Mouse (Mus musculus) limb, embryonic 12.5 days (tissue): ENCODE data around the gene Fam240a. TPM values are rescaled to one million over a fixed set of nuclear protein-coding genes. Genes with fewer than 3 reads are reported as not detected.
A peak's percentile ranks its signal among the peaks of the same experiment; 100 is the strongest.

Experiments used
- ATAC-seq: fragments of 200-750 bp; cut with Nextera tagmentation; 2 replicates; pipeline ENCODE4 v1.8.0; 2017; ENCODE audit warnings: low read depth, moderate TSS enrichment; ENCODE audit not compliant: insufficient number of reproducible peaks, insufficient read depth, low FRiP score, low TSS enrichment
- H3K27ac ChIP-seq: fragments of 300-500 bp; sonication (generic); 2 replicates; pipeline ENCODE4 v1.5.1; 2016; ENCODE audit warnings: mild to moderate bottlenecking, moderate library complexity
- H3K27me3 ChIP-seq: fragments of 300-500 bp; sonication (generic); 2 replicates; pipeline ENCODE4 v1.6.1; 2016; ENCODE audit warnings: mild to moderate bottlenecking, moderate library complexity
- H3K36me3 ChIP-seq: fragments of 300-500 bp; sonication (generic); 2 replicates; pipeline ENCODE4 v1.6.1; 2016; ENCODE audit warnings: mild to moderate bottlenecking, moderate library complexity
- H3K4me1 ChIP-seq: fragments of 300-500 bp; sonication (generic); replicated peaks from 2 replicates; pipeline ENCODE4 v1.6.1; 2016
- H3K4me2 ChIP-seq: fragments of 300-500 bp; sonication (generic); 2 replicates; pipeline ENCODE4 v1.6.1; 2016; ENCODE audit warnings: mild to moderate bottlenecking, moderate library complexity
- H3K4me3 ChIP-seq: fragments of 300-500 bp; sonication (generic); replicated peaks from 2 replicates; pipeline ENCODE4 v1.5.1; 2016; ENCODE audit warnings: mild to moderate bottlenecking
- H3K9ac ChIP-seq: fragments of 300-500 bp; sonication (generic); replicated peaks from 2 replicates; pipeline ENCODE4 v1.6.1; 2016; ENCODE audit warnings: mild to moderate bottlenecking, moderate library complexity
- H3K9me3 ChIP-seq: fragments of 300-500 bp; sonication (generic); 2 replicates; pipeline ENCODE4 v1.6.1; 2016; ENCODE audit warnings: mild to moderate bottlenecking, moderate library complexity
- WGBS: fragments of 180-500 bp; shearing (Covaris S2); methylation state at CpG from one replicate; pipeline ENCODE4 v1.1.7; 2016; 5-methylcytosine and 5-hydroxymethylcytosine counted together
- polyA plus RNA-seq: library from polyadenylated mRNA; unstranded; fragments of >200 nt; fragmentation: Nextera tagmentation; extraction: Ambion mirVana; gene quantifications from 2 replicates; pipeline ENCODE4 v1.2.1, GENCODE M21; 2016

Gene Fam240a
- polyA plus RNA-seq, 1 experiment from 2014 or later = not detected

GRCm38 (mm10) chr9:110944265-110944664 lies 27.6 kb upstream of the Fam240a start:
- H3K9ac ChIP-seq = no peak overlapping the region
- no peak overlapping the region for H3K27ac ChIP-seq
- no peaks in the 10 kb centered on the region for H3K36me3 ChIP-seq
- peaks cover 59% of the 10 kb centered on the region for H3K27me3 ChIP-seq
- H3K4me1 ChIP-seq = peaks cover 12% of the 10 kb centered on the region; the same call in 1 of the 2 replicates
- H3K9me3 ChIP-seq = no peaks in the 10 kb centered on the region
- WGBS = 36% methylated on average over 13 of the region's 13 CpGs
- ATAC-seq = no peak
- no peak overlapping the region for H3K4me2 ChIP-seq
- no peak overlapping the region for H3K4me3 ChIP-seq

GRCm38 (mm10) chr9:110937506-110938490 lies 21.1 kb upstream of the Fam240a start:
- WGBS = 66% methylated on average over 12 of the region's 12 CpGs
- no peaks in the 10 kb centered on the region for H3K36me3 ChIP-seq
- no peak for ATAC-seq
- H3K27me3 ChIP-seq = peaks cover 4% of the 10 kb centered on the region; the same call in 1 of the 2 replicates
- H3K4me3 ChIP-seq = no peak overlapping the region
- no peak overlapping the region for H3K4me2 ChIP-seq
- H3K9ac ChIP-seq = no peak overlapping the region
- no peaks in the 10 kb centered on the region for H3K4me1 ChIP-seq
- H3K9me3 ChIP-seq = no peaks in the 10 kb centered on the region
- no peak overlapping the region for H3K27ac ChIP-seq

GRCm38 (mm10) chr9:110935941-110936340 lies 19.3 kb upstream of the Fam240a start:
- no peaks in the 10 kb centered on the region for H3K4me1 ChIP-seq
- no peaks in the 10 kb centered on the region for H3K27me3 ChIP-seq
- 87% methylated on average over 7 of the region's 7 CpGs for WGBS
- no peaks in the 10 kb centered on the region for H3K9me3 ChIP-seq
- ATAC-seq = no peak
- no peak overlapping the region for H3K27ac ChIP-seq
- H3K36me3 ChIP-seq = no peaks in the 10 kb centered on the region
- H3K4me2 ChIP-seq = no peak overlapping the region
- no peak overlapping the region for H3K9ac ChIP-seq
- no peak overlapping the region for H3K4me3 ChIP-seq

GRCm38 (mm10) chr9:110933850-110934437 lies 17.3 kb upstream of the Fam240a start:
- no peaks in the 10 kb centered on the region for H3K36me3 ChIP-seq
- no peaks in the 10 kb centered on the region for H3K4me1 ChIP-seq
- ATAC-seq = no peak
- no peak overlapping the region for H3K4me3 ChIP-seq
- no peak overlapping the region for H3K9ac ChIP-seq
- 83% methylated on average over 12 of the region's 12 CpGs for WGBS
- H3K9me3 ChIP-seq = no peaks in the 10 kb centered on the region
- no peak overlapping the region for H3K4me2 ChIP-seq
- no peak overlapping the region for H3K27ac ChIP-seq
- H3K27me3 ChIP-seq = no peaks in the 10 kb centered on the region

GRCm38 (mm10) chr9:110931573-110931972 lies 14.9 kb upstream of the Fam240a start:
- no peak overlapping the region for H3K4me2 ChIP-seq
- no peak for ATAC-seq
- no peaks in the 10 kb centered on the region for H3K36me3 ChIP-seq
- no peaks in the 10 kb centered on the region for H3K27me3 ChIP-seq
- no peak overlapping the region for H3K27ac ChIP-seq
- H3K4me3 ChIP-seq = no peak overlapping the region
- WGBS = 81% methylated on average over 6 of the region's 6 CpGs
- H3K4me1 ChIP-seq = no peaks in the 10 kb centered on the region
- no peak overlapping the region for H3K9ac ChIP-seq
- H3K9me3 ChIP-seq = no peaks in the 10 kb centered on the region

GRCm38 (mm10) chr9:110922759-110923158 lies 6.1 kb upstream of the Fam240a start:
- no peaks in the 10 kb centered on the region for H3K4me1 ChIP-seq
- H3K9ac ChIP-seq = no peak overlapping the region
- H3K27me3 ChIP-seq = no peaks in the 10 kb centered on the region
- H3K9me3 ChIP-seq = no peaks in the 10 kb centered on the region
- H3K4me3 ChIP-seq = no peak overlapping the region
- no peak for ATAC-seq
- H3K4me2 ChIP-seq = no peak overlapping the region
- H3K36me3 ChIP-seq = no peaks in the 10 kb centered on the region
- 19% methylated on average over 7 of the region's 7 CpGs for WGBS
- no peak overlapping the region for H3K27ac ChIP-seq

- WGBS = 65% methylated on average over 15 of the region's 15 CpGs
- Histone ChIP-seq H3K9me3 (no peaks in the 10 kb centered on the region), H3K36me3 (no peaks in the 10 kb centered on the region), H3K27me3 (no peaks in the 10 kb centered on the region), H3K27ac (no peak overlapping the region), H3K4me1 (no peaks in the 10 kb centered on the region), H3K4me2 (no peak overlapping the region), H3K4me3 (no peak overlapping the region), H3K9ac (no peak overlapping the region)
- no peak for ATAC-seq
Measured at GRCm38 (mm10) chr9:110920665-110921419, 4.2 kb upstream of the Fam240a start.

GRCm38 (mm10) chr9:110915466-110915865 lies 1.2 kb downstream of the Fam240a start:
- Histone ChIP-seq H3K27me3 (no peaks in the 10 kb centered on the region), H3K4me1 (no peaks in the 10 kb centered on the region), H3K9me3 (no peaks in the 10 kb centered on the region), H3K9ac (no peak overlapping the region), H3K4me2 (no peak overlapping the region), H3K27ac (no peak overlapping the region), H3K36me3 (no peaks in the 10 kb centered on the region), H3K4me3 (no peak overlapping the region)
- WGBS = 64% methylated on average over 8 of the region's 8 CpGs
- ATAC-seq = no peak

- no peak for ATAC-seq
- no peak overlapping the region for H3K27ac ChIP-seq
- H3K4me1 ChIP-seq = no peaks in the 10 kb centered on the region
- no peaks in the 10 kb centered on the region for H3K27me3 ChIP-seq
- H3K4me2 ChIP-seq = no peak overlapping the region
- no peaks in the 10 kb centered on the region for H3K9me3 ChIP-seq
- H3K4me3 ChIP-seq = no peak overlapping the region
- WGBS = 65% methylated on average over 21 of the region's 21 CpGs
- no peak overlapping the region for H3K9ac ChIP-seq
- no peaks in the 10 kb centered on the region for H3K36me3 ChIP-seq
Measured at GRCm38 (mm10) chr9:110914631-110915236, 1.9 kb downstream of the Fam240a start.

- Histone ChIP-seq H3K4me3 (no peak overlapping the region), H3K36me3 (no peaks in the 10 kb centered on the region), H3K4me2 (no peak overlapping the region), H3K9me3 (no peaks in the 10 kb centered on the region), H3K9ac (no peak overlapping the region), H3K4me1 (no peaks in the 10 kb centered on the region), H3K27ac (0 out of 2 replicates have a peak overlapping the region, but pooled peaks have one; percentile 4), H3K27me3 (no peaks in the 10 kb centered on the region)
- no peak for ATAC-seq
- 79% methylated on average over 6 of the region's 6 CpGs for WGBS
Measured at GRCm38 (mm10) chr9:110909371-110909967, 7.2 kb downstream of the Fam240a start.
